Mouse (Mus musculus) forebrain, postnatal 0 days (tissue): ENCODE measurements at regions not wholly inside any gene's neighbourhood (a gene's known extent, or its start where the extent isn't known, plus 50 kb on each side); places are given as distances from the start of the nearest gene placed in this dataset.

Experiments used
- ATAC-seq: fragments of 200-750 bp; cut with Nextera tagmentation; 2 replicates; pipeline ENCODE4 v1.8.0; 2017; ENCODE audit warnings: mild to moderate bottlenecking, moderate library complexity
- DNase-seq: peaks from one replicate; pipeline ENCODE4 v3.0.0-alpha.2; 2015
- H3K27ac ChIP-seq: fragments of 300-500 bp; sonication (generic); 2 replicates; pipeline ENCODE4 v1.5.1; 2014; ENCODE audit warnings: low read depth, mild to moderate bottlenecking, antibody characterized with exemption, low read length, moderate library complexity, mixed read lengths
- H3K27me3 ChIP-seq: fragments of 300-500 bp; sonication (generic); 2 replicates; pipeline ENCODE4 v1.6.1; 2014; ENCODE audit warnings: mild to moderate bottlenecking, low read length, mixed read lengths; ENCODE audit not compliant: insufficient read depth
- H3K36me3 ChIP-seq: fragments of 300-500 bp; sonication (generic); 2 replicates; pipeline ENCODE4 v1.6.1; 2014; ENCODE audit warnings: mild to moderate bottlenecking, moderate library complexity; ENCODE audit not compliant: insufficient read depth
- H3K4me1 ChIP-seq: fragments of 300-500 bp; sonication (generic); 2 replicates; pipeline ENCODE4 v1.6.1; 2014; ENCODE audit warnings: antibody characterized with exemption; ENCODE audit not compliant: insufficient read depth
- H3K4me2 ChIP-seq: fragments of 300-500 bp; sonication (generic); 2 replicates; pipeline ENCODE4 v1.6.1; 2014; ENCODE audit warnings: low read depth, mild to moderate bottlenecking, moderate library complexity
- H3K4me3 ChIP-seq: fragments of 300-500 bp; sonication (generic); 2 replicates; pipeline ENCODE4 v1.5.1; 2014; ENCODE audit warnings: low read depth, low read length, mixed read lengths
- H3K9ac ChIP-seq: fragments of 300-500 bp; sonication (generic); 2 replicates; pipeline ENCODE4 v1.6.1; 2014; ENCODE audit warnings: mild to moderate bottlenecking
- H3K9me3 ChIP-seq: fragments of 300-500 bp; sonication (generic); 2 replicates; pipeline ENCODE4 v1.6.1; 2016; ENCODE audit warnings: low read length
- CTCF ChIP-seq: sonication (generic); IDR thresholded peaks from 2 replicates; pipeline ENCODE4 v1.5.1; 2016; ENCODE audit warnings: antibody characterized with exemption, control low read depth, low read depth
- WGBS: fragments of 180-500 bp; shearing (Covaris S2); extraction: QIAGEN DNeasy Blood & Tissue Kit; methylation state at CpG from one replicate; pipeline ENCODE4 v1.1.7; 2014; 5-methylcytosine and 5-hydroxymethylcytosine counted together

GRCm38 (mm10) chr12:118564394-118565112 lies 263.3 kb upstream of the Sp4 start:
- Histone ChIP-seq H3K36me3 (no peaks in the 10 kb centered on the region), H3K27me3 (no peaks in the 10 kb centered on the region; the same call in 1 of the 2 replicates), H3K4me3 (no peak overlapping the region), H3K9me3 (no peaks in the 10 kb centered on the region), H3K27ac (peak overlapping the region; percentile 52; the same call in 1 of the 2 replicates), H3K4me2 (no peak overlapping the region), H3K4me1 (0 out of 2 replicates have a peak, but pooled peaks cover 4% of the 10 kb centered on the region), H3K9ac (no peak overlapping the region)
- WGBS = 17% methylated on average over 9 of the region's 9 CpGs
- TF ChIP-seq CTCF = no peak
- DNase-seq = peak; percentile 60
- ATAC-seq = peak; percentile 86

- no peak overlapping the region for H3K4me3 ChIP-seq
- H3K27ac ChIP-seq = no peak overlapping the region
- TF ChIP-seq CTCF = no peak
- no peak overlapping the region for H3K4me2 ChIP-seq
- H3K4me1 ChIP-seq = 0 out of 2 replicates have a peak, but pooled peaks cover 4% of the 10 kb centered on the region
- no peaks in the 10 kb centered on the region for H3K36me3 ChIP-seq
- H3K27me3 ChIP-seq = no peaks in the 10 kb centered on the region; the same call in 1 of the 2 replicates
- H3K9ac ChIP-seq = no peak overlapping the region
- no peaks in the 10 kb centered on the region for H3K9me3 ChIP-seq
- 39% methylated on average over 2 of the region's 2 CpGs for WGBS
- DNase-seq = peak; percentile 24
- peak; percentile 37 for ATAC-seq
Measured at GRCm38 (mm10) chr12:118562226-118562625, 261.0 kb upstream of the Sp4 start.

GRCm38 (mm10) chr12:118549071-118549470 lies 247.8 kb upstream of the Sp4 start:
- no peak overlapping the region for H3K4me3 ChIP-seq
- DNase-seq = no peak
- TF ChIP-seq CTCF = no peak
- ATAC-seq = no peak
- no peaks in the 10 kb centered on the region for H3K36me3 ChIP-seq
- H3K27ac ChIP-seq = no peak overlapping the region
- H3K9me3 ChIP-seq = no peaks in the 10 kb centered on the region
- H3K27me3 ChIP-seq = no peaks in the 10 kb centered on the region
- H3K4me1 ChIP-seq = no peaks in the 10 kb centered on the region
- WGBS = 100% methylated on average over 1 of the region's 1 CpGs
- no peak overlapping the region for H3K9ac ChIP-seq
- no peak overlapping the region for H3K4me2 ChIP-seq

GRCm38 (mm10) chr12:118540336-118540735 lies 239.1 kb upstream of the Sp4 start:
- WGBS = 33% methylated on average over 6 of the region's 6 CpGs
- ATAC-seq (no peak), DNase-seq (no peak)
- Histone ChIP-seq H3K4me2 (no peak overlapping the region), H3K9ac (no peak overlapping the region), H3K4me3 (no peak overlapping the region), H3K27ac (no peak overlapping the region), H3K4me1 (no peaks in the 10 kb centered on the region), H3K36me3 (no peaks in the 10 kb centered on the region), H3K27me3 (no peaks in the 10 kb centered on the region), H3K9me3 (no peaks in the 10 kb centered on the region)
- no peak for TF ChIP-seq CTCF

GRCm38 (mm10) chr12:118530514-118530913 lies 229.3 kb upstream of the Sp4 start:
- Histone ChIP-seq H3K36me3 (no peaks in the 10 kb centered on the region), H3K9ac (no peak overlapping the region), H3K4me2 (peak overlapping the region; percentile 51), H3K4me1 (peaks cover 4% of the 10 kb centered on the region; the same call in 1 of the 2 replicates), H3K4me3 (peak overlapping the region; percentile 31; the same call in 1 of the 2 replicates), H3K9me3 (no peaks in the 10 kb centered on the region), H3K27me3 (peaks cover 26% of the 10 kb centered on the region), H3K27ac (no peak overlapping the region)
- ATAC-seq (no peak), DNase-seq (no peak)
- TF ChIP-seq CTCF = no peak
- WGBS = 7% methylated on average over 10 of the region's 10 CpGs

GRCm38 (mm10) chr12:118529428-118530361 lies 228.5 kb upstream of the Sp4 start:
- Histone ChIP-seq H3K27me3 (peaks cover 26% of the 10 kb centered on the region), H3K4me1 (peaks cover 4% of the 10 kb centered on the region; the same call in 1 of the 2 replicates), H3K27ac (no peak overlapping the region), H3K4me3 (peak overlapping the region; percentile 31), H3K9me3 (no peaks in the 10 kb centered on the region), H3K36me3 (no peaks in the 10 kb centered on the region), H3K4me2 (peak overlapping the region; percentile 51), H3K9ac (peak overlapping the region; percentile 37)
- TF ChIP-seq CTCF = no peak
- ATAC-seq (peak; percentile 12; the same call in 1 of the 2 replicates), DNase-seq (no peak)
- WGBS = 10% methylated on average over 36 of the region's 36 CpGs

- ATAC-seq (no peak), DNase-seq (no peak)
- Histone ChIP-seq H3K4me2 (no peak overlapping the region), H3K9me3 (no peaks in the 10 kb centered on the region), H3K9ac (no peak overlapping the region), H3K4me1 (no peaks in the 10 kb centered on the region), H3K4me3 (no peak overlapping the region), H3K27ac (no peak overlapping the region), H3K27me3 (no peaks in the 10 kb centered on the region), H3K36me3 (no peaks in the 10 kb centered on the region)
- whole genome bisulfite sequencing = 27% methylated on average over 2 of the region's 2 CpGs
- TF ChIP-seq CTCF = no peak
Measured at GRCm38 (mm10) chr12:118521770-118522169, 220.5 kb upstream of the Sp4 start.
